Mouse (Mus musculus): ENCODE measurements around the gene Fam19a4. TPM values are rescaled to one million over a fixed set of nuclear protein-coding genes. Genes with fewer than 3 reads are reported as not detected.
A peak's percentile ranks its signal among the peaks of the same experiment; 100 is the strongest.

Gene Fam19a4
- 0.11 TPM in 1 of 2 replicates, not detected in the other for polyA plus RNA-seq (2016; fragmentation: Nextera tagmentation; extraction: Ambion mirVana)

DNA sequence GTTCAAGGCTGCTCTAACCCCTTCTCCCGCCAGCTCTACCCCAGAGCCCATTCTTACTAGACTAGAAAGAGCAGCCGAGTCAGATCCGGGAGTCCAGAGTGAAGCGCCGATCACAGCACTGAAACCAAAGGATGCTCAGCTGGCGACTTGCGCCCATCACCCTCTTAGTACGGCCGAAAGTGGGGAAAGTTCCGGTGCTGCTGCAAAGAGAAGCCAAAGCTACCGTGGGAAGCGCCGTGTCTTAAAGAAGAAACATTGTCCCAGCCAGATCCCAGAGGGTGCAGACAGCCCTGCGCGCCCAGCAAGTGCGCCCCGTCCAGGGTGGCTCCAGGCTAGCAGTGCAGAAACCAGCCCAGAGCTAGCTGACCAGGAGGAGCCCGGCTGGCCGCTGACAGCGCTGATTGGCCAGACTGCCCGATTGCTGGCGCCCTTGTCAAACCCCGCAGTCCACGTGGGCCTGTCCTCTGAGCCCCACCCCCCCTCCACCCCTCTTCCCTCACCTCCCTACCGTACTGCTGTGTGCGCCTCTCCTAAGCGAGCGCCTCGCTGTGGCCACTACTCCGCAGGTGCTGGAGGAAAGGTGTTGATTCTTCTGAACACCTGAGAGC, at the start of gene Fam19a4:
Gene Fam19a4 (minus strand): TSS at position 340 of the 608 bp plus-strand sequence.
- H3K27ac ChIP-seq, result no peak within 1 kb of the TSS
- H3K27me3 ChIP-seq (ENCODE audit: insufficient read depth, poor library complexity, severe bottlenecking), result peaks cover 55% of the 10 kb centered on the region
- H3K36me3 ChIP-seq, result no peaks in the 10 kb centered on the region
- no peaks in the 10 kb centered on the region for H3K9me3 ChIP-seq
- peaks cover 20% of the 10 kb centered on the region for H3K4me1 ChIP-seq
- DNase-seq (ENCODE audit: low spot score), result peak; percentile 84
- H3K4me3 ChIP-seq, result peak within 1 kb of the TSS; percentile 60
- WGBS, result 1% methylated on average over 30 of the region's 30 CpGs

DNA sequence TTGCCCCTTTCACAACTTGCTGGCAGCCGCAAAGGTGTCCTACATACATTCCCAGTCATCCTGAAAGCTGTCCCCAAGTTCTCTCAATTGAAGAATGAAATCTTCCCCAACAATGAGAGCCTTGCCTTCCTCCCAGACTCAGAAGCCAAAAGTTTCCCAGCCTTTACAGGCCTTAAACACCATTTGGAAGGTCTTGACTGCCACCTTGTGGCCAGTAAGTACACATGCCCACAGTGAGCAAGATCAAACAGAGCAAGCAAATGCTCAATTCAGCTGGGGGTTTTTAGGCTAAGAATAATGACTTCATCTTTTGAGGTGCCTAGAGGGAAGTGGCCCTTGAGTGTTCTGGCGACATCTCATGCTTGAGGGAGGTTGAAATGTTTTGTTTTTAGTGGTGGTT, 46.6 kb upstream of the Fam19a4 start:
- Histone ChIP-seq H3K4me1 (0 out of 2 replicates have a peak, but pooled peaks cover 1% of the 10 kb centered on the region), H3K36me3 (peaks cover 4% of the 10 kb centered on the region; the same call in 1 of the 2 replicates), H3K4me3 (no peak overlapping the region), H3K27me3 (ENCODE audit: insufficient read depth, poor library complexity, severe bottlenecking) (peaks cover 16% of the 10 kb centered on the region; the same call in 1 of the 2 replicates), H3K9me3 (no peaks in the 10 kb centered on the region), H3K27ac (no peak overlapping the region)
- 21% methylated on average over 2 of the region's 2 CpGs for whole genome bisulfite sequencing
- no peak for DNase-seq (ENCODE audit: low spot score)

DNA sequence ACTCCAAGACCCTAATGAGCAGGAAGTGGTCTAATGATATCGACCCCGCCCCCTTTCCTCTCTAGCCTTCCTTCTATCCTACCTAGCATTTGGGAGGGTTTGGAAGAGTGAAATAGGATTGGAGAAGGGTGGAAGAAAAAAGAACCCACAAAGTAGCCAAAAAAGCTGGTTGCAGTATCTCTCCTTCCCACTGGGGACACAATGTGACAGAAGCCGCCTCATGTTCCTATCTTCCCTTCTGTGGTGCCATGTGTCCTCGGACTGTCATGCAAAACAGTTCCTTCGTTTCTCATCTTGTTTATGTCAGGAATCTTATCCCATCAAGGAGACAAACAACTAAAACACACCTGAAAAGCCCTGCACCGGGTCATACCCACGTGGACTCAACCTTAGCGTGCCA, 45.9 kb upstream of the Fam19a4 start:
- Histone ChIP-seq H3K9me3 (no peaks in the 10 kb centered on the region), H3K27me3 (ENCODE audit: insufficient read depth, poor library complexity, severe bottlenecking) (peaks cover 16% of the 10 kb centered on the region; the same call in 1 of the 2 replicates), H3K4me3 (no peak overlapping the region), H3K4me1 (peaks cover 5% of the 10 kb centered on the region; the same call in 1 of the 2 replicates), H3K27ac (no peak overlapping the region), H3K36me3 (no peaks in the 10 kb centered on the region)
- no peak for DNase-seq (ENCODE audit: low spot score)
- WGBS, result 78% methylated on average over 8 of the region's 8 CpGs

DNA sequence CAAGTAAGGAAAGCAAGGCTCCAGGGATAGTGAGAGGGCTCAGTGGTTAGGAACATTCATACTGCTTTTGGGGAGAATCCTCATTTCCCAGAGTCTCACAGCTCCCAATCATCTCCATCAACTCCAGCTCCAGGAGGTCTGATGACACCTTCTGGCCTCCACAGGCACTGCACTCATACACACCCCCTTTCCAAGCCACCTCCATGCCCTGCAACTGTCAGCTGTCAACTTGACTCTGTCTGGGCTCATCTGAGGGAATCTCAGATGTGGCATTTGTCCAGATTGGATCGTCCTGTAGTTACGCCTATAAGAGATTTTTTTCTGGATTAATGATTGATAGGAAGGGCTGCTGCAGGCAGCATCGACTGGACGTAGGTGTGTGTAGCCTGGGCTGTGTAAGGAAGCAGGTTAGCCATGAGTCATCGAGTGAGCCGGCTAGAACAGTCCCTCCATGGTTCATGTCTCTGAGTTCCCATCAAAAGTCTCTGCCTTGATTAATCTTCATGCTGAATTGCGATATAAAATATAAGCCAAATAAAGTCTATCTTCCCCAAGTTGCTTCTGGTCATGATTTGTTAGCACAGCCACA, 44.1 kb upstream of the Fam19a4 start:
- peaks cover 5% of the 10 kb centered on the region; the same call in 1 of the 2 replicates for H3K4me1 ChIP-seq
- peaks cover 16% of the 10 kb centered on the region; the same call in 1 of the 2 replicates for H3K27me3 ChIP-seq (ENCODE audit: insufficient read depth, poor library complexity, severe bottlenecking)
- H3K4me3 ChIP-seq, result no peak overlapping the region
- no peak for DNase-seq (ENCODE audit: low spot score)
- 72% methylated on average over 7 of the region's 7 CpGs for whole genome bisulfite sequencing
- H3K27ac ChIP-seq, result no peak overlapping the region
- H3K9me3 ChIP-seq, result no peaks in the 10 kb centered on the region
- no peaks in the 10 kb centered on the region for H3K36me3 ChIP-seq

DNA sequence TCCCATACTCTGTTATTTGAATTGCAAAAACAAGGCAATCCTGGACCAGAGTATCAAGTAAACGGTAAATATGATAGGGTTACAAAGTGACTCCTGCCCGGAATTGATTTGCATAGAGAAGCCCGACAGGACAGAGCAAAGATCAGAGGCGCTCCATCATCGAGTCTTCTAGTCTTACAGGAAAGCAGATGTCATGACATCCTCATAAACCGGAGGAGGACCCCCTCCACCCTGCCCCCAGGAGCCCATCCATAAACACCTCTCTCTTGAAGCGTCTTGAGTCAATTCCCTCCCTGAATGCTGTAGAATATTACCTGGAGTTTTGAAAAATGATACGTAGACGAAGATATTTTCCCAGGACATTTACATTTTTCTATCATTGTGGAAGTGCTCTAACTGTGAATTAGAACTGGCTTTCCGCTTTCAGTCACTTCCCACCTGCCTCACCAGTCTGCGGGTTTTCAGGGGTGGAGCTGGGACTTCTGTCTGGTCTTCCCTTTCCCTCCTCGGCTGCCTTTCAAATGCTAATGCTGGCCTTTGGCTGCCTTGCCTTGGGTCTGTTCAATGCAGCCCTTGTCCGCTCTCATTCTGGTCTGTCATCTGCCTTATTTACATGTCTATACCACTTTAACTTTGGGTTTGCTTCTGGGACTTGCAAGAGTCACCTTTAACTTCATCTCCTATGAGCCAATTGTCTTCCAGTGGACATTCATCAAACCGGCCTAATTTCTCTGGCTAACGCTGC, 41.9 kb upstream of the Fam19a4 start:
- Histone ChIP-seq H3K4me3 (peak overlapping the region; percentile 15; the same call in 1 of the 2 replicates), H3K27ac (no peak overlapping the region), H3K4me1 (peaks cover 5% of the 10 kb centered on the region; the same call in 1 of the 2 replicates), H3K9me3 (no peaks in the 10 kb centered on the region), H3K36me3 (no peaks in the 10 kb centered on the region), H3K27me3 (ENCODE audit: insufficient read depth, poor library complexity, severe bottlenecking) (peaks cover 16% of the 10 kb centered on the region; the same call in 1 of the 2 replicates)
- DNase-seq (ENCODE audit: low spot score), result no peak
- WGBS, result 7% methylated on average over 15 of the region's 15 CpGs

DNA sequence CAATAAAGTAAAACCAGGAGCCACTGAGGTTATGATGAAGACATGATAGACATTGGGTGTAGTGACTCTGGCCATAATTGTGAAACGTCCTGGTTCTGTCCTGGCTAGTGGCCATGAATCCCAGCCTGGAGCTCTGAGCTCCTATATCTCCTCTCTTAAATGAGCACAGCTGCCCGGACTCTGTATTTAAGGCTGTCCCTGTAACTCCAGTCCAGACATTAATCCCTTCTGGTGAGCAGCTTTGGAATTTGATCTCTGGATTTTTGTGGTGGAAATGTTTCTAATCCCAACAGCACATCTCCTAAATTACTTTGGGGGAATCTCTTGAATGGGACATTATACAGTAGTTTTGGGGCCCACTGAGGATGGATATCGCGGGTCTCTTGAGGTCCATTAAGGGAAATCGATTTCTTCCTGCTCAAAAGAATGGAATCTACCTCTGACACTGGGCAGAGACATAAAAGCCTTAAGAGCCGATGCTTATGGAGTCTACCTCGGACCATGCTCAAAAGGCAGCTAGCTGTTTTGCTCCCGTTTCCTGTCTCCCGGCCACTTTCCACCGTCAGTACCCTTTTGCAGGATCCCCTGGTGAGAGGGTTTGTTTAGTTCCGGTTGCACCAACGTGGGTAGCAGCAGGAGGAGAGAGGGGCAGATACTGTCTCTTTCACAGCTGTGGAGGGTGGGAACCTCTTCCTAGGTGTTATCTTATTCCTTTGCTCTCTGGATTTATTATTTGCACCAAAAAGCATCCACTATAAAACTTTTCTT, 41.2 kb upstream of the Fam19a4 start:
- no peak for DNase-seq (ENCODE audit: low spot score)
- Histone ChIP-seq H3K27ac (no peak overlapping the region), H3K36me3 (no peaks in the 10 kb centered on the region), H3K27me3 (ENCODE audit: insufficient read depth, poor library complexity, severe bottlenecking) (peaks cover 16% of the 10 kb centered on the region; the same call in 1 of the 2 replicates), H3K9me3 (no peaks in the 10 kb centered on the region), H3K4me3 (peak overlapping the region; percentile 15; the same call in 1 of the 2 replicates), H3K4me1 (peaks cover 5% of the 10 kb centered on the region; the same call in 1 of the 2 replicates)
- 20% methylated on average over 12 of the region's 12 CpGs for WGBS

DNA sequence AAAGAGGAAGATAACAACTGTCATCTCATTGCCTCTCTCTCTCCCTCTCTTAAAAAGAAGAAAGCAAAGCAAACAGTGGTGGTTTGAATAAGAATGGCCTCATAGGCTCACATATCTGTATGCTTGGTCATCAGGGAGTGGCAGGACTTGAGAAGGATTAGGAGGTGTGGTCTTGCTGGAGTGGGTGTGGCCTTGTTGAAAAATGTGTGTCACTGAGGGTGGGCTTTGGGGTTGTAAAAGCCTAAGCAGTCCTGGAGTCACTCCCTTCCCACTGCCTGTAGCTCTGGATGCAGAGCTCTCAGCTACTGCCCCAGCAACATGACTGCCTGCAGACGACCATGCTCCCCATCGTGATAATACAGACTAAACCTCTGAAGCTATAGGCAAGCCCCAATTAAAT, 22.1 kb upstream of the Fam19a4 start:
- Histone ChIP-seq H3K27ac (no peak overlapping the region), H3K4me3 (no peak overlapping the region), H3K27me3 (ENCODE audit: insufficient read depth, poor library complexity, severe bottlenecking) (no peaks in the 10 kb centered on the region), H3K36me3 (no peaks in the 10 kb centered on the region), H3K4me1 (no peaks in the 10 kb centered on the region), H3K9me3 (no peaks in the 10 kb centered on the region)
- WGBS, result 98% methylated on average over 2 of the region's 2 CpGs
- no peak for DNase-seq (ENCODE audit: low spot score)

DNA sequence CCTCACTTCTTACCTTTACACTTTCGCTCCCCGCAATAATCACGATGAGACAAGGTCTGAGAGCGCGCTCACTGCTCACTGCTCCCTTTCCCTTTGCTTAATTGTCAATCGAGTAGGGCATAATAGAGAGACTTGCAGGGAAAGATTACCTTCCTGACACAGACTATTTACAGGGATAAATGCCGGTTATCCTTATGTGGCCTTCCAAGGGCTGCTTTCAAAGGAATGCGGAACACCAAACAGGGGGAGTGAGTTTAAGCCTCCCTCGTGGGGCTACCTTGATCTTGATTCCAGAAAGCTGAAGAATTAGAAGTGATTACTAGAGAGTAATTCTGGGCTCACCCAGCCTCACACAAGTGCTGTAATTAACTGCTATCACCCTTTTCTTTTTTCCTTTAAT, 19.8 kb upstream of the Fam19a4 start:
- no peak for DNase-seq (ENCODE audit: low spot score)
- WGBS, result 51% methylated on average over 9 of the region's 9 CpGs
- Histone ChIP-seq H3K4me1 (no peaks in the 10 kb centered on the region), H3K4me3 (no peak overlapping the region), H3K27me3 (ENCODE audit: insufficient read depth, poor library complexity, severe bottlenecking) (no peaks in the 10 kb centered on the region), H3K27ac (no peak overlapping the region), H3K36me3 (no peaks in the 10 kb centered on the region), H3K9me3 (no peaks in the 10 kb centered on the region)

DNA sequence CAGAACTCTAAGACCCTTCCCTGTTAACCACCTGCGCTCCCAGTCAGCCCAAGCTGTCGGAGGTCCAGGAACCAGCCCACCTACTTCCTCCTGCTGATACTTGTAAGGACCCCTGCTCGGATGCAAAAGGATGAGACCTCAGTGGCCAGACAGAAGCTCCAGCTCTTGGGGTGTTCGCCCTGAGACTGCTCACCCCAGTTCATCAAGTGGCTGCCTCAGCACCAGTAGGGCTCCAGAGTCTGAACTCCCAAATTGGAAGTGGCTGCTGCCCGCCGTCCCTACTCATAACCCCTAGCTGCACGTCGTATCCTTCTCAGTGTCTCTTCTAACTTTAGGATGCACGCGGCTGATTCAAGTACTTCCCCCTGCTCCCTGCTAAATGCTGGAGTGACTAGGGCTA, 614 bp downstream of the Fam19a4 start:
- 2% methylated on average over 10 of the region's 10 CpGs for WGBS

DNA sequence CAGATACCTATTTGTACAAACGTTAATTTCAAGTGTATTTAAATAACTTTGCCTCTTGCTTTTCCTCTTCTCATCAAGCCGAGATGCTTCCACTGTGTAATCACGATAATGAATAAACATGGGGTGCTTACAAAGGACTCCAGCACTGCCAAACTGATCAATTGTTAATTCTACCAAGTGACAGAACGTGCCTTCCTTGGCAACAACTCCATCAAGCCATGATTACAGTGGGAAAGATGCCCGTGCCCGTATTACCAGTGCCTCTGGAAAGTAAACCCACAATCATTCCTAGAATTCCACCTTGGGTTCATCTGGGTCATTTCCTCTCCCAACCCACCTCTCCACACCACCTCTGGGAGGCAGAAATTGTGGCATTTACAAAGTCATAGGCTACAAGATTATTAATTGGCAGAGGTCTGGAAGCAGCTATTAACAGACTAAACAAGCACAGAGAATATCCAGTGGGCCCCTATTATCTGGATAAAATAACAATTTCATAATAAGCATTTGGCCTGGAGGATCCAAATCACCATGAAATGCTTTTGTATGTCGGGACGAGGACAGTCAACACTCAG, 7.9 kb downstream of the Fam19a4 start:
- Histone ChIP-seq H3K36me3 (no peaks in the 10 kb centered on the region), H3K4me3 (no peak overlapping the region), H3K27ac (no peak overlapping the region), H3K9me3 (no peaks in the 10 kb centered on the region), H3K27me3 (ENCODE audit: insufficient read depth, poor library complexity, severe bottlenecking) (peaks cover 5% of the 10 kb centered on the region; the same call in 1 of the 2 replicates), H3K4me1 (no peaks in the 10 kb centered on the region)
- 78% methylated on average over 8 of the region's 8 CpGs for whole genome bisulfite sequencing
- DNase-seq (ENCODE audit: low spot score), result no peak

More for the DNA sequence above, 614 bp downstream of the Fam19a4 start:
- Histone ChIP-seq H3K4me1 (peaks cover 20% of the 10 kb centered on the region), H3K4me3 (peak overlapping the region; percentile 60), H3K27me3 (ENCODE audit: insufficient read depth, poor library complexity, severe bottlenecking) (peaks cover 55% of the 10 kb centered on the region), H3K27ac (no peak overlapping the region), H3K9me3 (no peaks in the 10 kb centered on the region), H3K36me3 (no peaks in the 10 kb centered on the region)
- DNase-seq (ENCODE audit: low spot score), result no peak

DNA sequence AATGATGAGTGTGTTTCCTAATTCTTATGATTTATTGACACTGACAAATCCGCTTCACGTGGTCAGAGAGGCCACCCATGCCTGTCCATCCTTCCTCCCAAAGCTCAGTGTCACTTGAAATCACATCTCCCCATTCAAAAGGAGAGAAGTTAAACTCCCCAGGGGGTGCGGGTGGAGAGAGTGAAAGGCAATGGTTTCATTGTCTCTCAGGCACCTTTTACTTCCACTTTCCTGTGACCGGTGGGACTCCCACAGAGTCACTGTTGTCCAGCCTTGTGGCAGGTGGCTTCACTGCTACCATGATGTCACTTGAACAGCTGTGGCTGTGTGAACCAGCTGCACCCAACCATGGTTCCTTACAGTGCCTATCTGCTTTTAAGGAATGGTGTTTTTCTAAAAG, 11.8 kb downstream of the Fam19a4 start:
- no peak overlapping the region for H3K27ac ChIP-seq
- 48% methylated on average over 4 of the region's 4 CpGs for WGBS
- H3K4me3 ChIP-seq, result no peak overlapping the region
- no peak for DNase-seq (ENCODE audit: low spot score)
- no peaks in the 10 kb centered on the region for H3K4me1 ChIP-seq
- H3K36me3 ChIP-seq, result no peaks in the 10 kb centered on the region
- H3K9me3 ChIP-seq, result no peaks in the 10 kb centered on the region
- no peaks in the 10 kb centered on the region for H3K27me3 ChIP-seq (ENCODE audit: insufficient read depth, poor library complexity, severe bottlenecking)

DNA sequence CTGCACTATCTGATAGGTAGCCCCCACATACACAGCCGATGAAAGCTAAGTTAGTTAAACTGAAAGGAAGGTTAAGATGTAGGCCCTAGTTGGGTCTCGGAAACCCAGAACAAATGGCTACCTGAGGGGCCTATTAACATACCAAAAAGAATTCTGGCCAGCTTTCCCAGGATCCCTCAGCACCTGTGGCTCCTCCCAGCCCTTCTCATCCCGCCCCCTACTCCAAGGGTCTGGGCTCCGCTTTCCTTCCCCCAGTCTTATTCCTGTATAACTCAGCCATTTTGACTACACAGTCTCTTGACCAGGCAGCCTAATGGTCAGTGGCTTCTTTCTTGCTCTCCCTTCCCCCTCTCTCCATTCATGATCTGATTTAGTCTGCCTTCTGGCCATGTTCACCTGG, 13.7 kb downstream of the Fam19a4 start:
- DNase-seq (ENCODE audit: low spot score), result no peak
- Histone ChIP-seq H3K27ac (no peak overlapping the region), H3K4me3 (no peak overlapping the region), H3K27me3 (ENCODE audit: insufficient read depth, poor library complexity, severe bottlenecking) (peaks cover 4% of the 10 kb centered on the region; the same call in 1 of the 2 replicates), H3K36me3 (no peaks in the 10 kb centered on the region), H3K4me1 (no peaks in the 10 kb centered on the region), H3K9me3 (no peaks in the 10 kb centered on the region)
- 70% methylated on average over 4 of the region's 4 CpGs for WGBS
